Mouse (Mus musculus): ENCODE measurements around the gene Ccdc74a. TPM values are rescaled to one million over a fixed set of nuclear protein-coding genes. Genes with fewer than 3 reads are reported as not detected.

Ccdc74a gene
- polyA plus RNA-seq, 1 experiment from 2014 or later: 7.1 TPM

- Histone ChIP-seq H3K4me1 (no peaks in the 10 kb centered on the region), H3K4me3 (no peak overlapping the region), H3K27me3 (ENCODE audit: poor library complexity, severe bottlenecking) (no peaks in the 10 kb centered on the region), H3K27ac (no peak overlapping the region), H3K9me3 (no peaks in the 10 kb centered on the region), H3K36me3 (replicated peaks) (peaks cover 100% of the 10 kb centered on the region)
- DNase-seq (ENCODE audit: extremely low spot score, low spot score): no peak
- 95% methylated on average over 5 of the region's 5 CpGs for WGBS
These were observed 20.1 kb upstream of the Ccdc74a start for GRCm38 (mm10) chr16:17626269-17626555.

DNA sequence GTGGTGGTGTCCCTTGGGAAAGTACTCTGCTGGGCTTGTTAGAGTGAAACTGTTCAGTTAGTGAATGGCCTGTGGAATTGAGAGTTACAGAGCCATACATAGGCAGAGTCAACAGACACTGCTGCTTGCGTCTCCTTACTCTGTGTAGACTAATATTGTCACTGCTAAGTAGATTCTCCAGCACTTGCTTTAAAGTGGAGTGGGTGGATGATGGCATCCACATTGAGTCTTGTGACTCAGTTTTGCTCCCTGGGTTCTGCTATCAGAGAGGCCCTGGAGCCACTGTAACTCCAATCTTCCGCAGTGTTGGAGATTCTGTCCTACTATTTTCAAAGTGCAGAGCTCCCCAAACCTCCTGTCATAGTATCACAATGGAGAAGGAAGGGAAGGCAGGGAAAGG is 13.7 kb upstream of the Ccdc74a start:
- no peak overlapping the region for H3K27ac ChIP-seq
- H3K27me3 ChIP-seq (ENCODE audit: poor library complexity, severe bottlenecking): no peaks in the 10 kb centered on the region
- DNase-seq (ENCODE audit: extremely low spot score, low spot score): no peak
- H3K4me1 ChIP-seq: no peaks in the 10 kb centered on the region
- H3K9me3 ChIP-seq: no peaks in the 10 kb centered on the region
- 95% methylated on average over 2 of the region's 2 CpGs for WGBS
- peaks cover 99% of the 10 kb centered on the region for H3K36me3 ChIP-seq (replicated peaks)
- H3K4me3 ChIP-seq: no peak overlapping the region

DNA sequence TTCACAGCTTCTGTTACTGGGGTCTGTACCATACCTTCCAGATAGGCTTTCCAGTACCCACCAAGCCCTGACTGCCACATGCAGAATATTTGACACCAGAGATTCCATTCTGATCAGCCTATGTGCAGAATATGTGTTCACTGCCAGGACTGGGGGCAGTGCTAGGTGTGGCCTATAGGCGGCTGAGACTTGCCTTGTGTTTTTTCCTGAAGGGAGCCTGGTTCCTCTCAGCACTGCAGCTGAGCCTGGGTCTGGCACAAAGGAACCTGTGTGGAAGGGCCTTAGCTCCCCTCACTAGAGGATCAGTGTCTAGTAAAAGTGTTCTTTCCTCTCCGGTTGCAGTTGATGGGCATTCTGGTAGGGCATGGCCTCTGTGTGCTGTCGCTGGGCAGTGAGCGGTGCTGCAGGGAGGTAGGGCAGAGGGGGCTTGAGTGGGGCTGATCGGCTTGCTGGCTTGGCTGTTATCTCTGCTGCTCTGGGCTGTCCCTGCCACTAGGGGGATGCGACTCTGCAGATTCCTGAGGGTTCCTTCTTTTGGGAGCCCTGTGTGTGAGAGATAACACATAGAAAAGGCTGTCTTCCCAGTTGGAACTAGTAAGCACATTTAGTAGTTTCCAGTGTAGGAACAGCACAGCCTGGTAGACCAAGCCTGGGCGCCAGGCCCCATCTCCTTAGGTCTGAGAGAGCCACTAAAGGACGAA is 12.6 kb upstream of the Ccdc74a start:
- Histone ChIP-seq H3K9me3 (no peaks in the 10 kb centered on the region), H3K36me3 (replicated peaks) (peaks cover 99% of the 10 kb centered on the region), H3K27ac (no peak overlapping the region), H3K4me3 (no peak overlapping the region), H3K27me3 (ENCODE audit: poor library complexity, severe bottlenecking) (no peaks in the 10 kb centered on the region), H3K4me1 (no peaks in the 10 kb centered on the region)
- no peak for DNase-seq (ENCODE audit: extremely low spot score, low spot score)
- WGBS: 74% methylated on average over 8 of the region's 8 CpGs

GRCm38 (mm10) chr16:17636904-17637303 is 9.4 kb upstream of the Ccdc74a start:
- H3K36me3 ChIP-seq (replicated peaks): peaks cover 97% of the 10 kb centered on the region

GRCm38 (mm10) chr16:17637610-17638009 is 8.7 kb upstream of the Ccdc74a start:
- WGBS: 83% methylated on average over 2 of the region's 2 CpGs
- no peak overlapping the region for H3K27ac ChIP-seq
- H3K4me3 ChIP-seq: no peak overlapping the region
- H3K36me3 ChIP-seq (replicated peaks): peaks cover 97% of the 10 kb centered on the region
- no peak for DNase-seq (ENCODE audit: extremely low spot score, low spot score)
- H3K4me1 ChIP-seq: no peaks in the 10 kb centered on the region
- no peaks in the 10 kb centered on the region for H3K27me3 ChIP-seq (ENCODE audit: poor library complexity, severe bottlenecking)
- H3K9me3 ChIP-seq: no peaks in the 10 kb centered on the region

More at GRCm38 (mm10) chr16:17636904-17637303, 9.4 kb upstream of the Ccdc74a start:
- Histone ChIP-seq H3K4me3 (no peak overlapping the region), H3K9me3 (no peaks in the 10 kb centered on the region), H3K27me3 (ENCODE audit: poor library complexity, severe bottlenecking) (no peaks in the 10 kb centered on the region), H3K4me1 (no peaks in the 10 kb centered on the region), H3K27ac (no peak overlapping the region)
- DNase-seq (ENCODE audit: extremely low spot score, low spot score): no peak
- WGBS: 92% methylated on average over 2 of the region's 2 CpGs

GRCm38 (mm10) chr16:17638036-17638628 is 8.1 kb upstream of the Ccdc74a start:
- H3K4me1 ChIP-seq: no peaks in the 10 kb centered on the region
- no peak overlapping the region for H3K27ac ChIP-seq
- H3K9me3 ChIP-seq: no peaks in the 10 kb centered on the region
- H3K27me3 ChIP-seq (ENCODE audit: poor library complexity, severe bottlenecking): no peaks in the 10 kb centered on the region
- H3K36me3 ChIP-seq (replicated peaks): peaks cover 97% of the 10 kb centered on the region
- WGBS: 92% methylated on average over 9 of the region's 9 CpGs
- no peak overlapping the region for H3K4me3 ChIP-seq
- no peak for DNase-seq (ENCODE audit: extremely low spot score, low spot score)

- Histone ChIP-seq H3K9me3 (no peaks in the 10 kb centered on the region), H3K36me3 (replicated peaks) (peaks cover 97% of the 10 kb centered on the region), H3K27ac (no peak overlapping the region), H3K4me3 (no peak overlapping the region), H3K4me1 (no peaks in the 10 kb centered on the region), H3K27me3 (ENCODE audit: poor library complexity, severe bottlenecking) (no peaks in the 10 kb centered on the region)
- 95% methylated on average over 3 of the region's 3 CpGs for WGBS
- no peak for DNase-seq (ENCODE audit: extremely low spot score, low spot score)
These were observed 7.2 kb upstream of the Ccdc74a start for GRCm38 (mm10) chr16:17639081-17639480.

- H3K4me1 ChIP-seq: no peaks in the 10 kb centered on the region
- H3K27me3 ChIP-seq (ENCODE audit: poor library complexity, severe bottlenecking): no peaks in the 10 kb centered on the region
- H3K27ac ChIP-seq: no peak overlapping the region
- 96% methylated on average over 6 of the region's 6 CpGs for WGBS
- no peaks in the 10 kb centered on the region for H3K9me3 ChIP-seq
- no peak overlapping the region for H3K4me3 ChIP-seq
- peaks cover 93% of the 10 kb centered on the region for H3K36me3 ChIP-seq (replicated peaks)
- no peak for DNase-seq (ENCODE audit: extremely low spot score, low spot score)
These were observed 6.3 kb upstream of the Ccdc74a start for GRCm38 (mm10) chr16:17639951-17640350.

DNA sequence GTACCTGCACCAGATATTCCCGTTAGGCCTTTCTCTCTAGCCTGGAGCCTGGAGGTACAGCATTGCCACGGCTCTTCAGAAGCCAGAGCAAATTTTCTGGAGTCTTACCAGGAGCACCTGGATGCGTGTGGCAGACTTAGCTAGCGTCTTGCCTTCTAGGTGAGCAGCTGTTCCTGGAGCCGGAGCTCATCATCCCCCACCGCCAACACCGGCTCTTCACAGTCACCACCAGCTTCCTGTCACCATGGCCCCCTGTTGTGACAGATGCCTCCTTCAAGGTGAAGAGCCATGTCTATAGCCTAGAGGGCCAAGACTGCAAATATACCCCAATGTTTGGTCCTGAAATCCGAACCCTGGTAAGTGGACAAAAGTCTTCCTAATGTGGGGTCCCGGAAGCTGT is 5.6 kb upstream of the Ccdc74a start:
- DNase-seq (ENCODE audit: extremely low spot score, low spot score): no peak
- no peaks in the 10 kb centered on the region for H3K4me1 ChIP-seq
- WGBS: 92% methylated on average over 9 of the region's 9 CpGs
- H3K36me3 ChIP-seq (replicated peaks): peaks cover 86% of the 10 kb centered on the region
- peaks cover 7% of the 10 kb centered on the region; the same call in 1 of the 2 replicates for H3K27me3 ChIP-seq (ENCODE audit: poor library complexity, severe bottlenecking)
- no peak overlapping the region for H3K27ac ChIP-seq
- H3K9me3 ChIP-seq: no peaks in the 10 kb centered on the region
- no peak overlapping the region for H3K4me3 ChIP-seq

GRCm38 (mm10) chr16:17641301-17641700 is 5.0 kb upstream of the Ccdc74a start:
- Histone ChIP-seq H3K36me3 (replicated peaks) (peaks cover 80% of the 10 kb centered on the region), H3K4me3 (no peak overlapping the region)

GRCm38 (mm10) chr16:17642311-17642710 is 4.0 kb upstream of the Ccdc74a start:
- Histone ChIP-seq H3K4me3 (no peak overlapping the region), H3K27ac (no peak overlapping the region), H3K4me1 (peaks cover 16% of the 10 kb centered on the region), H3K27me3 (ENCODE audit: poor library complexity, severe bottlenecking) (peaks cover 7% of the 10 kb centered on the region; the same call in 1 of the 2 replicates), H3K9me3 (no peaks in the 10 kb centered on the region), H3K36me3 (replicated peaks) (peaks cover 70% of the 10 kb centered on the region)
- 92% methylated on average over 8 of the region's 8 CpGs for WGBS
- DNase-seq (ENCODE audit: extremely low spot score, low spot score): no peak

More at GRCm38 (mm10) chr16:17641301-17641700, 5.0 kb upstream of the Ccdc74a start:
- H3K4me1 ChIP-seq: peaks cover 6% of the 10 kb centered on the region
- 86% methylated on average over 6 of the region's 6 CpGs for WGBS
- no peak overlapping the region for H3K27ac ChIP-seq
- DNase-seq (ENCODE audit: extremely low spot score, low spot score): no peak
- H3K9me3 ChIP-seq: no peaks in the 10 kb centered on the region
- H3K27me3 ChIP-seq (ENCODE audit: poor library complexity, severe bottlenecking): peaks cover 7% of the 10 kb centered on the region; the same call in 1 of the 2 replicates

GRCm38 (mm10) chr16:17643437-17643990 is 2.8 kb upstream of the Ccdc74a start:
- Histone ChIP-seq H3K4me3 (no peak overlapping the region), H3K36me3 (replicated peaks) (peaks cover 65% of the 10 kb centered on the region), H3K4me1 (peaks cover 22% of the 10 kb centered on the region), H3K9me3 (no peaks in the 10 kb centered on the region), H3K27me3 (ENCODE audit: poor library complexity, severe bottlenecking) (peaks cover 9% of the 10 kb centered on the region; the same call in 1 of the 2 replicates), H3K27ac (no peak overlapping the region)
- no peak for DNase-seq (ENCODE audit: extremely low spot score, low spot score)
- WGBS: 97% methylated on average over 4 of the region's 4 CpGs

DNA sequence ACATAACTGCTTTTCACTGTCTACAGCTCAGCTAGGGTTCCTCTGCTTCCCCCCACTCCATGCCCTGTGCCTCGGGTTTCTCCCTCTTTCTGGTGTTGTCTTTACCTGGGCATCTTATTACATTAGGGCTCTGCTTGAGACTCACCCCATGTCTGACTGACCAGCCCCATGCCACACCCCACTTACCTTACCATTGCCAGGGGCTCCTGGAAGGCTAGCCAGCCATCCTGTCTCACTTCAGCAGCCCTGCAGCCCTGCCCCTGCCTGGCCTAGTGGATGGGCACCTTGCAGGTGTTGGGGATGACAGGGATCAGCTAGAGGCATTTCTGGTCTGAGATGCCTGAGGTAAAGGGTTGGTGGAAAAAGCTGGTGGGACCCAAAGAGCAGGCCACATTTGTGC is 886 bp downstream of the Ccdc74a start:
- Histone ChIP-seq H3K27ac (peak overlapping the region; percentile 87; the same call in 1 of the 2 replicates), H3K9me3 (no peaks in the 10 kb centered on the region), H3K27me3 (ENCODE audit: poor library complexity, severe bottlenecking) (peaks cover 9% of the 10 kb centered on the region; the same call in 1 of the 2 replicates), H3K36me3 (replicated peaks) (peaks cover 64% of the 10 kb centered on the region), H3K4me3 (peak overlapping the region; percentile 68), H3K4me1 (peaks cover 22% of the 10 kb centered on the region)
- whole genome bisulfite sequencing: 27% methylated on average over 1 of the region's 1 CpGs
- DNase-seq (ENCODE audit: extremely low spot score, low spot score): no peak
